Mouse (Mus musculus) bone marrow macrophage, adult 2 months (primary cell): ENCODE results near the gene Mrgprg.

Experiments used
- CTCF ChIP-seq: IDR thresholded peaks from 2 replicates; pipeline ENCODE4 v1.5.1; 2012; ENCODE audit warnings: low read depth, mild to moderate bottlenecking, low read length, moderate library complexity
- POLR2A ChIP-seq: IDR thresholded peaks from 2 replicates; pipeline ENCODE4 v1.6.1; 2012; ENCODE audit warnings: mild to moderate bottlenecking, low read depth, low read length, borderline replicate concordance

GRCm38 (mm10) chr7:143763794-143764193, 3.0 kb downstream of the Mrgprg start:
- TF ChIP-seq CTCF = peak; percentile 57; the same call in 1 of the 2 replicates
- no peak for TF ChIP-seq POLR2A
